Mouse (Mus musculus) lung, postnatal 10 days (tissue): ENCODE results near the gene Itih5.
A peak's percentile ranks its signal among the peaks of the same experiment; 100 is the strongest.

Experiments
- DNase-seq: peaks from one replicate; pipeline ENCODE4 v3.0.0; 2021

Gene Itih5

GRCm38 (mm10) chr2:10263909-10264489 lies 110.6 kb downstream of the Itih5 start:
- no peak for DNase-seq

GRCm38 (mm10) chr2:10265881-10266280 lies 112.5 kb downstream of the Itih5 start:
- no peak for DNase-seq

- no peak for DNase-seq
Measured at GRCm38 (mm10) chr2:10272604-10273115, 119.3 kb downstream of the Itih5 start.

- peak; percentile 22 for DNase-seq
Measured at GRCm38 (mm10) chr2:10273541-10274050, 120.2 kb downstream of the Itih5 start.

GRCm38 (mm10) chr2:10276194-10276593 lies 122.8 kb downstream of the Itih5 start:
- peak; percentile 88 for DNase-seq

- no peak for DNase-seq
Measured at GRCm38 (mm10) chr2:10283686-10284085, 130.3 kb downstream of the Itih5 start.

GRCm38 (mm10) chr2:10284636-10285270 lies 131.4 kb downstream of the Itih5 start:
- peak; percentile 67 for DNase-seq

GRCm38 (mm10) chr2:10285975-10286374 lies 132.6 kb downstream of the Itih5 start:
- no peak for DNase-seq

GRCm38 (mm10) chr2:10288142-10288831 lies 134.9 kb downstream of the Itih5 start:
- peak; percentile 84 for DNase-seq

GRCm38 (mm10) chr2:10288881-10289280 lies 135.5 kb downstream of the Itih5 start:
- DNase-seq = no peak

- no peak for DNase-seq
Measured at GRCm38 (mm10) chr2:10290115-10290514, 136.7 kb downstream of the Itih5 start.

GRCm38 (mm10) chr2:10293556-10294206 lies 140.3 kb downstream of the Itih5 start:
- DNase-seq = no peak

- DNase-seq = no peak
Measured at GRCm38 (mm10) chr2:10295908-10296307, 142.5 kb downstream of the Itih5 start.

- peak; percentile 24 for DNase-seq
Measured at GRCm38 (mm10) chr2:10300244-10300643, 146.9 kb downstream of the Itih5 start.

GRCm38 (mm10) chr2:10300771-10301170 lies 147.4 kb downstream of the Itih5 start:
- DNase-seq = peak; percentile 15

GRCm38 (mm10) chr2:10301391-10301790 lies 148.0 kb downstream of the Itih5 start:
- DNase-seq = no peak

- no peak for DNase-seq
Measured at GRCm38 (mm10) chr2:10301997-10302396, 148.6 kb downstream of the Itih5 start.

- DNase-seq = no peak
Measured at GRCm38 (mm10) chr2:10304911-10305310, 151.5 kb downstream of the Itih5 start.
